Comparison of ENCODE assay signal across 21 mouse cellular contexts in the genomic region with DNA sequence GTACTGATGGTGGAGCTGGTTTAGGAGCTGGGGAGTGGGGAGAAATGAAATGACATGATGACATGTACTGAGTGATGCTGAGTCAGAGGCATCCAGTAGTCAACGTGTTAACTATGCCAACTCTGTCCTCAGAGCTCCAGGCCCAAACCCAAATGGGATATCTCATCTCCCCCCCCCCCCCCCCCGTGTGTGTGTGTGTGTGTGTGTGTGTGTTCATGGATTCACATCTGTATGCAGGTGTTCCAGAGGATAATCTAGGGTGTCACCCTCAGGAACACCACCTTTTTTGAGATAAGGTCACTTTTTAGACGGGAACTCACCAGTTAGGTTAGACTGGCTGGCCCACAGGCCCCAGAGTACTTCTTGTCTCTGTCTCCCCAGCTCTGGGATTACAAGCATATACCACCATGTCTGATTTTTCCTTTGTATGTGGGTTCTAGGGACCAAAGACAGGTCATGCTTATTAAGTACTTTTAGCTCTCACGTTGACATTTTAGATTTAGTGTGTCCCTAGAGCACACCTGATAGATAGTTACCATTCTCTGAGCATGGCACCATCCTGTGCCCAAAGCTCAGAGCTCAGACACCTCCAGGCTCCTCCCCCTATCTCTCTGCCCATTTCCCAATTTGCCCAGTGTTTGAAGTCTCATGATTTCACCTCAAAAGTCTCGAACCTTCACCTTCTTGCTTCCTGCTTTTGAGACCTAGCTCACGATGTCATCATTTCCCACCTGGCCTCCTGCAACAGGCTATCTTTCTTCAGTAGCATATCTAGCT. TPM values are rescaled to one million over a fixed set of nuclear protein-coding genes. Genes with fewer than 3 reads are reported as not detected.
DNase-seq lines count a peak whose midpoint lies in the region; ATAC-seq and TF ChIP-seq lines count a peak whose summit lies in the region.
"Had no signal": no experiment of that assay in that cellular context is flagged by ENCODE, and none has a peak within 500 bp of the region (broad histone marks: within the 10 kb centered on the region; RNA-seq: fewer than 3 reads in every experiment).

No protein-coding gene starts in this region.

- 0 out of 2 replicates have a peak, but pooled peaks have one; percentile 49 for TF ChIP-seq EP300 in liver, postnatal 0 days (IDR thresholded peaks at IDR 0.05; ENCODE audit: low read depth)
- TF ChIP-seq EP300 in lung, postnatal 0 days (IDR thresholded peaks at IDR 0.05) = no peak

- peaks cover 6% of the 10 kb centered on the region; the same call in 1 of the 2 replicates for H3K4me1 ChIP-seq in intestine, embryonic 14.5 days (replicated peaks; ENCODE audit: control insufficient read depth, insufficient read depth, low read length)
- H3K4me1 ChIP-seq in intestine, postnatal 0 days (replicated peaks; ENCODE audit: control insufficient read depth, insufficient read depth, low read length) = no peaks in the 10 kb centered on the region
- peaks cover 54% of the 10 kb centered on the region for H3K4me1 ChIP-seq in liver, embryonic 13.5 days (replicated peaks)
- peaks cover 12% of the 10 kb centered on the region; the same call in 1 of the 2 replicates for H3K4me1 ChIP-seq in liver, postnatal 0 days (ENCODE audit: insufficient read depth)
- no peaks in the 10 kb centered on the region for H3K4me1 ChIP-seq in lung, postnatal 0 days (ENCODE audit: insufficient read depth, low read depth, low read length)
- H3K4me1 ChIP-seq: forebrain, embryonic 15.5 days; hindbrain, embryonic 15.5 days had no signal

- no peaks in the 10 kb centered on the region for H3K9me3 ChIP-seq in intestine, embryonic 14.5 days (ENCODE audit: control insufficient read depth, low read length)
- H3K9me3 ChIP-seq in intestine, postnatal 0 days (ENCODE audit: control insufficient read depth) = no peaks in the 10 kb centered on the region
- H3K9me3 ChIP-seq in liver, embryonic 13.5 days (replicated peaks) = no peaks in the 10 kb centered on the region
- H3K9me3 ChIP-seq in liver, postnatal 0 days (ENCODE audit: low read length) = no peaks in the 10 kb centered on the region
- H3K9me3 ChIP-seq in lung, postnatal 0 days (ENCODE audit: low read length) = no peaks in the 10 kb centered on the region
- H3K9me3 ChIP-seq: embryonic facial prominence, embryonic 12.5 days; forebrain, embryonic 15.5 days; heart, embryonic 13.5 days; hindbrain, embryonic 15.5 days had no signal

- H3K27me3 ChIP-seq in intestine, embryonic 14.5 days (replicated peaks; ENCODE audit: control insufficient read depth, insufficient read depth, low read length) = no peaks in the 10 kb centered on the region
- no peaks in the 10 kb centered on the region for H3K27me3 ChIP-seq in intestine, postnatal 0 days (replicated peaks; ENCODE audit: control insufficient read depth, insufficient read depth, low read length)
- H3K27me3 ChIP-seq in liver, embryonic 13.5 days = no peaks in the 10 kb centered on the region
- no peaks in the 10 kb centered on the region for H3K27me3 ChIP-seq in liver, postnatal 0 days (ENCODE audit: insufficient read depth, low read length)
- H3K27me3 ChIP-seq in lung, postnatal 0 days (replicated peaks; ENCODE audit: insufficient read depth, low read length) = no peaks in the 10 kb centered on the region
- H3K27me3 ChIP-seq: embryonic facial prominence, embryonic 12.5 days; forebrain, embryonic 15.5 days; heart, embryonic 13.5 days; hindbrain, embryonic 15.5 days had no signal

- H3K4me2 ChIP-seq in intestine, embryonic 14.5 days (ENCODE audit: low read length) = no peak overlapping the region
- no peak overlapping the region for H3K4me2 ChIP-seq in intestine, postnatal 0 days (replicated peaks; ENCODE audit: low read depth)
- no peak overlapping the region for H3K4me2 ChIP-seq in liver, embryonic 13.5 days
- no peak overlapping the region for H3K4me2 ChIP-seq in liver, postnatal 0 days (ENCODE audit: low read depth, low read length)
- H3K4me2 ChIP-seq in lung, postnatal 0 days (replicated peaks; ENCODE audit: low read depth, low read length) = no peak overlapping the region
- H3K4me2 ChIP-seq: embryonic facial prominence, embryonic 12.5 days; forebrain, embryonic 15.5 days; heart, embryonic 13.5 days; hindbrain, embryonic 15.5 days had no signal

- no peak for TF ChIP-seq CTCF in intestine, postnatal 0 days (IDR thresholded peaks at IDR 0.05; ENCODE audit: low read depth)
- no peak for TF ChIP-seq CTCF in liver, postnatal 0 days (IDR thresholded peaks at IDR 0.05; ENCODE audit: low read depth)
- TF ChIP-seq CTCF in lung, postnatal 0 days (IDR thresholded peaks at IDR 0.05) = no peak

- H3K36me3 ChIP-seq in intestine, embryonic 14.5 days (ENCODE audit: control insufficient read depth, insufficient read depth, low read length) = no peaks in the 10 kb centered on the region
- H3K36me3 ChIP-seq in intestine, postnatal 0 days (ENCODE audit: control insufficient read depth, insufficient read depth) = no peaks in the 10 kb centered on the region
- H3K36me3 ChIP-seq in liver, embryonic 13.5 days = no peaks in the 10 kb centered on the region
- no peaks in the 10 kb centered on the region for H3K36me3 ChIP-seq in liver, postnatal 0 days (replicated peaks; ENCODE audit: insufficient read depth, low read length)
- no peaks in the 10 kb centered on the region for H3K36me3 ChIP-seq in lung, postnatal 0 days (ENCODE audit: insufficient read depth, low read length)
- H3K36me3 ChIP-seq: embryonic facial prominence, embryonic 12.5 days; forebrain, embryonic 15.5 days; heart, embryonic 13.5 days; hindbrain, embryonic 15.5 days had no signal

- H3K4me3 ChIP-seq in intestine, embryonic 14.5 days (ENCODE audit: low read depth, low read length) = no peak overlapping the region
- H3K4me3 ChIP-seq in intestine, postnatal 0 days (ENCODE audit: low read depth, low read length) = no peak overlapping the region
- no peak overlapping the region for H3K4me3 ChIP-seq in liver, embryonic 13.5 days (replicated peaks)
- no peak overlapping the region for H3K4me3 ChIP-seq in liver, postnatal 0 days (ENCODE audit: low read depth, low read length)
- no peak overlapping the region for H3K4me3 ChIP-seq in lung, postnatal 0 days (ENCODE audit: low read depth, low read length)
- H3K4me3 ChIP-seq: embryonic facial prominence, embryonic 12.5 days; forebrain, embryonic 15.5 days; heart, adult 2 months; heart, embryonic 13.5 days; hindbrain, embryonic 15.5 days had no signal

- no peak for ATAC-seq in intestine, embryonic 14.5 days (replicated peaks; ENCODE audit: low FRiP score, low TSS enrichment, low read depth)
- ATAC-seq in intestine, postnatal 0 days = no peak
- peak; percentile 84 for ATAC-seq in liver, embryonic 13.5 days (ENCODE audit: low read depth)
- peak; percentile 81 for ATAC-seq in liver, postnatal 0 days
- ATAC-seq in lung, postnatal 0 days = no peak
- ATAC-seq: forebrain, embryonic 15.5 days had no signal

- H3K9ac ChIP-seq in intestine, embryonic 14.5 days (ENCODE audit: low read length) = no peak overlapping the region
- H3K9ac ChIP-seq in intestine, postnatal 0 days (ENCODE audit: low read depth, low read length) = no peak overlapping the region
- no peak overlapping the region for H3K9ac ChIP-seq in liver, embryonic 13.5 days
- no peak overlapping the region for H3K9ac ChIP-seq in liver, postnatal 0 days (replicated peaks)
- no peak overlapping the region for H3K9ac ChIP-seq in lung, postnatal 0 days (replicated peaks; ENCODE audit: low read depth)
- H3K9ac ChIP-seq: embryonic facial prominence, embryonic 12.5 days; forebrain, embryonic 15.5 days; heart, embryonic 13.5 days; hindbrain, embryonic 15.5 days had no signal

- 0 out of 2 replicates have a peak overlapping the region, but pooled peaks have one; percentile 83 for H3K27ac ChIP-seq in intestine, embryonic 14.5 days (ENCODE audit: low read depth)
- H3K27ac ChIP-seq in intestine, postnatal 0 days (ENCODE audit: low read depth, low read length) = no peak overlapping the region
- H3K27ac ChIP-seq in liver, embryonic 13.5 days = peak overlapping the region; percentile 72
- H3K27ac ChIP-seq in liver, postnatal 0 days (ENCODE audit: low read depth) = no peak overlapping the region
- H3K27ac ChIP-seq in lung, postnatal 0 days (ENCODE audit: low read length) = no peak overlapping the region
- H3K27ac ChIP-seq: forebrain, embryonic 15.5 days; heart, adult 2 months; heart, embryonic 13.5 days; hindbrain, embryonic 15.5 days had no signal

- DNase-seq in intestine, embryonic 14.5 days (ENCODE audit: low spot score) = no peak
- DNase-seq in liver = peak; percentile 55
- no peak for DNase-seq in liver, embryonic 13.5 days
- DNase-seq in liver, postnatal 0 days = no peak
- DNase-seq in left cerebral cortex, adult 9 months (ENCODE audit: low spot score in 2 of 2) = no peak
- no peak for DNase-seq in lung, postnatal 0 days (ENCODE audit: low spot score)
- DNase-seq: adrenal gland, adult 8-10 months; cerebellum, adult 11-12 months; cerebellum, adult 9-10 months; cerebellum, postnatal 25 days; gastrocnemius, postnatal 36 days; heart, adult 2 months had no signal

- WGBS in intestine, embryonic 14.5 days = 88% methylated on average over 5 of the region's 6 CpGs
- 84% methylated on average over 5 of the region's 6 CpGs for WGBS in intestine, postnatal 0 days
- 62% methylated on average over 5 of the region's 6 CpGs for WGBS in liver, embryonic 13.5 days (ENCODE audit: insufficient replicate concordance)
- WGBS in liver, postnatal 0 days (ENCODE audit: insufficient replicate concordance) = 75% methylated on average over 5 of the region's 6 CpGs
- 83% methylated on average over 5 of the region's 6 CpGs for WGBS in lung, postnatal 0 days

RNA-seq across cellular contexts. Expression of gene Tnp1, which starts 31.4 kb away (rescaled TPM):
- polyA plus RNA-seq in intestine, embryonic 14.5 days (2014; fragmentation: Nextera tagmentation; extraction: Ambion mirVana) = not detected in 2 replicates
- not detected in 2 replicates for polyA plus RNA-seq in intestine, postnatal 0 days (2015; fragmentation: Nextera tagmentation; extraction: Ambion mirVana)
- not detected in 2 replicates for polyA plus RNA-seq in liver, embryonic 13.5 days (2015; fragmentation: Nextera tagmentation; extraction: Ambion mirVana)
- polyA plus RNA-seq in liver, postnatal 0 days (2015; fragmentation: Nextera tagmentation; extraction: Ambion mirVana) = not detected in 2 replicates
- polyA plus RNA-seq in lung, postnatal 0 days (2015; fragmentation: Nextera tagmentation; extraction: Ambion mirVana) = not detected in 2 replicates
- polyA plus RNA-seq: brain, embryonic 14.5 days; cortical plate, adult 2 months; embryonic facial prominence, embryonic 12.5 days; forebrain, embryonic 11.5 days; forebrain, embryonic 15.5 days; heart, embryonic 13.5 days; heart, postnatal 0 days; hindbrain, embryonic 15.5 days had no signal

Comparison
In these comparisons a context has a peak if more than half of its experiments do, and no peak if none do; other contexts are left out.
1. H3K27ac ChIP-seq: peak in intestine, embryonic 14.5 days (single experiment) and liver, embryonic 13.5 days (single experiment); none in intestine, postnatal 0 days (single experiment), liver, postnatal 0 days (single experiment) and lung, postnatal 0 days (single experiment).
2. ATAC-seq: peak in liver, embryonic 13.5 days (single experiment) and liver, postnatal 0 days (single experiment); none in intestine, embryonic 14.5 days (single experiment), intestine, postnatal 0 days (single experiment) and lung, postnatal 0 days (single experiment).